Mouse (Mus musculus): ENCODE measurements at regions not wholly inside any gene's neighbourhood (a gene's known extent, or its start where the extent isn't known, plus 50 kb on each side); places are given as distances from the start of the nearest gene placed in this dataset.
A peak's percentile ranks its signal among the peaks of the same experiment; 100 is the strongest.

GRCm38 (mm10) chr13:28793166-28793935 lies 160.2 kb downstream of the Sox4 start:
- DNase-seq: no peak

GRCm38 (mm10) chr13:28792461-28793165 lies 160.9 kb downstream of the Sox4 start:
- no peak for DNase-seq

- DNase-seq: no peak
These were observed 163.1 kb downstream of the Sox4 start for GRCm38 (mm10) chr13:28790381-28790780.

GRCm38 (mm10) chr13:28787331-28787643 lies 166.2 kb downstream of the Sox4 start:
- no peak for DNase-seq

GRCm38 (mm10) chr13:28786629-28787330 lies 166.7 kb downstream of the Sox4 start:
- DNase-seq: no peak

- no peak for DNase-seq
These were observed 170.8 kb downstream of the Sox4 start for GRCm38 (mm10) chr13:28782497-28783246.

GRCm38 (mm10) chr13:28782081-28782480 lies 171.4 kb downstream of the Sox4 start:
- no peak for DNase-seq

GRCm38 (mm10) chr13:28781660-28782059 lies 171.9 kb downstream of the Sox4 start:
- no peak for DNase-seq

- no peak for DNase-seq
These were observed 173.1 kb downstream of the Sox4 start for GRCm38 (mm10) chr13:28780462-28780861.

- DNase-seq: no peak
These were observed 178.2 kb downstream of the Sox4 start for GRCm38 (mm10) chr13:28775142-28775815.

GRCm38 (mm10) chr13:28774649-28775048 lies 178.9 kb downstream of the Sox4 start:
- no peak for DNase-seq

- no peak for DNase-seq
These were observed 180.0 kb downstream of the Sox4 start for GRCm38 (mm10) chr13:28773466-28773865.

GRCm38 (mm10) chr13:28770531-28770930 lies 183.0 kb downstream of the Sox4 start:
- DNase-seq: no peak

- DNase-seq: no peak
These were observed 183.5 kb downstream of the Sox4 start for GRCm38 (mm10) chr13:28770018-28770417.

GRCm38 (mm10) chr13:28768717-28769426 lies 184.6 kb downstream of the Sox4 start:
- DNase-seq: no peak

GRCm38 (mm10) chr13:28762555-28762954 lies 191.0 kb downstream of the Sox4 start:
- DNase-seq: no peak

- DNase-seq: no peak
These were observed 194.5 kb downstream of the Sox4 start for GRCm38 (mm10) chr13:28759026-28759425.

- DNase-seq: peak; percentile 81
These were observed 195.5 kb downstream of the Sox4 start for GRCm38 (mm10) chr13:28757846-28758522.

- DNase-seq: no peak
These were observed 196.4 kb downstream of the Sox4 start for GRCm38 (mm10) chr13:28756915-28757765.

- no peak for DNase-seq
These were observed 199.3 kb downstream of the Sox4 start for GRCm38 (mm10) chr13:28754207-28754606.

All from right cerebral cortex, adult 18-20 months (tissue).